Mouse (Mus musculus): ENCODE data around the gene Armc12.

Armc12 gene

DNA sequence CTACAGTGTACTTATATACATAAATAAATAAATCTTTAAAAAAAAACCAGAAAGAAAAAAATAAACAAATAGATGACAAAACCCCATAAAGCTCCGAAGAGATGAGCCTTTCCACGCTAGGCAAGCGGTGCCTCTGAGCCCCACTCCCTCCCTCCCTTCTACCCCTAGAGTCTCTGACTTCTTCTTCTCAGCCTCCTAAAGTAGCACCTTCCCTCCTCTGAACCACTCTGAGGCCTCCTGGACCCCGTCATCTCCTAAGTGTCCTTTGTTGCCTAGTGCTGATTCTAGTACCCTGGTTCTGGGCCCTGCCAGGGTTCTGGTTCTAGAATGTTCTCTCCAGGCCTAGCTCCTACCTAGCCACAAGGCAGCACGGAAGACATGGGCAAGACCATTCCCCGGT lies at the start of gene Armc12:
Armc12 (plus strand) TSS at position 301 of the 400 bp plus-strand sequence.
- DNase-seq (ENCODE audit: inconsistent ontology term), result no peak

DNA sequence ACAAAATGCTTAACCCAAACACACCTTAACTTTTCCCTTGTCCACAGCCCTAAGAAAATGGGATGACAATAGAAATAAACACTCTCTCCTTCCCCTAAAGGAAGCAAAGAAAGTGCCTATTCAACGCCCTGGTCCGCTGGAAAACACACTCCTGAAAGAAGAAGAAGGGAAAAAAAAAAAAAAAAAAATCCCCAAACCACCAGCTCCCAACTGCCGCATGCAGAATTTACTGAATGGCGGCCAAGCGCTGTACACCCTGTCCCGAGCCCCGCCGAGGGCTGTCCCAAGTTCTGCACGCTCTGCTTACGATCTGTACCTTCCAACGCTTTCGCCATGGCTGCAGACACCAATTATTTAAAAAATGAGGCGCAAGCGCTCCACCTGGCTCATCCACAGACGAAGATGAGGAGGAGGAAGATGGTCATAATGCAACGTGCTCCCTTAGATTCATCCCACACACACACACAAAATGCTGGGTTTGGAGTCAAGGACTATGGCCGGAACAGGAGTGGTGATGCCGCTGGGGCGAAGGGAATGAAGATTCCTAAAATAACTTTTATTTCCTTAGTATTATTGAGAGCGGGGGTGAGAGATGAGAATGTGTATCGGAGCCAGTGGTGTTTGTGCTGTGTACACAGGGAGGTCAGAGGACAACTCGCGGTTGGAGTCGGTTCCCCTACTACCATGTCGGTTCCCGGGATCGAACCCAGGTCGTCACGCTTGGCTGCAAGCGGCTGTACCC lies 45.7 kb upstream of the Armc12 start:
- peak; percentile 46 for DNase-seq (ENCODE audit: inconsistent ontology term)

DNA sequence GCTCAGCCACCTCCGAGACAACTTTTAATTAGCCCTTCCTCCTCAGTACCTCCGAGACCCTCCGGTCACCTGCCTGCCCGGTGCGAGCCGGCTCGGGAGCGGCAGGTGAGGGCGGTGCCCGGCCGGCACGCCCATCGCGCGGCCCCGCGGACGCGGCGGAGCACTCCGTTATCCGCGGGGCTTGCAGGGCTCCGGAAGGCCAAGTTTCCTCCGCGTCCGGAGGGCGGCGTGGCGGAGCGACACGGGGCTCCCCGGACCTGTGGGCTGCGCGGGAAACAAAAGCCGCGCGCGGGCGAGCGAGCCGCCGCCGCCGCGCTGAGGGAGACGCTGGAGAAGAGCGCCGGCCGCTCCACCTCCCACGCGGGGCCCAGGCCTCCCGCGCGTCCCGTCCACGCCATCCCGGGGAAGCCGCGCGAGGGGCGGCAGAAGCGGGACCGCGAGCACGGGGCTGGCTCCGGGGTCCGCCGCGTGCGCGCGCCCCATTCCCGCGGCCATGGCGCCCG lies 45.1 kb upstream of the Armc12 start:
- DNase-seq (ENCODE audit: inconsistent ontology term), result peak; percentile 69

DNA sequence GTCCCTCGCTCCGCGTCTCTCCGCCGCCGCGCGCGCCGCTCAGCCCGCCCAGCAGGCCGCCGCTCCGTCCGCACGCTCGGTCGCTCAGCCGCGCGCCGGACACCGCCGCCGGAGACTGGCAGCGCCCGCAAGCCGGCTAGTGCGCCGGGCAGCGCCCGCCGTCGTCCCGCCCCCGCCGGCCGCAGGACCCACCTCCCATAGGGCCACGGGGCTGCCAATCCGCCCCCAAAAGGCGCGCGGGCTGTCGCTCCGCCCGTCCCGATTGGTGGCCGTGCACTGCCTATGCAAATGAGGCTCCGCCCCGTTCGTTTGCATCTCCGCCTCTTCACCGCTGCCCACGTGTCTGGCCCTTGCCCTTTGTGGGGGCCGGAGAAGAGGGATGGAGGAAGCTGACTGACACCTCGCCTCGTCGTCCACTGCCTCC lies 44.6 kb upstream of the Armc12 start:
- DNase-seq (ENCODE audit: inconsistent ontology term), result peak; percentile 98

DNA sequence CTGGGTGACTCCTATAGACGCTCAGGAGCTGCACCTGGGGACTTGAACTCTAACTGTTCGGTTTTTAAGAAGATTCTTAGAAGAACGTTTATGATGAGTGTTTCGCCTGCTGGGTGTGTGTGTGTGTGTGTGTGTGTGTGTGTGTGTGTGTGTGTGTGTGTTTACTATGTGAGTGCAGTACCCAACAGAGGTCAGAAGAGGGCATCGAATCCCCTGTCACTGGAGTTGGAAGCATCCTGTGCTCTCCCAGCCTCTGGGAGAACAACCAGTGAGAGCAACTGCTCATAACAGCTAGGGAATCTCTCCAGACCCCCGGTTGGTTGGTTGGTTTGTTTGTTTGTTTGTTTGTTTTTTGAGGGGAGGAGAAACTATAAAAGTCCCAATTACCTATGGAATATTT lies 43.9 kb upstream of the Armc12 start:
- no peak for DNase-seq (ENCODE audit: inconsistent ontology term)

DNA sequence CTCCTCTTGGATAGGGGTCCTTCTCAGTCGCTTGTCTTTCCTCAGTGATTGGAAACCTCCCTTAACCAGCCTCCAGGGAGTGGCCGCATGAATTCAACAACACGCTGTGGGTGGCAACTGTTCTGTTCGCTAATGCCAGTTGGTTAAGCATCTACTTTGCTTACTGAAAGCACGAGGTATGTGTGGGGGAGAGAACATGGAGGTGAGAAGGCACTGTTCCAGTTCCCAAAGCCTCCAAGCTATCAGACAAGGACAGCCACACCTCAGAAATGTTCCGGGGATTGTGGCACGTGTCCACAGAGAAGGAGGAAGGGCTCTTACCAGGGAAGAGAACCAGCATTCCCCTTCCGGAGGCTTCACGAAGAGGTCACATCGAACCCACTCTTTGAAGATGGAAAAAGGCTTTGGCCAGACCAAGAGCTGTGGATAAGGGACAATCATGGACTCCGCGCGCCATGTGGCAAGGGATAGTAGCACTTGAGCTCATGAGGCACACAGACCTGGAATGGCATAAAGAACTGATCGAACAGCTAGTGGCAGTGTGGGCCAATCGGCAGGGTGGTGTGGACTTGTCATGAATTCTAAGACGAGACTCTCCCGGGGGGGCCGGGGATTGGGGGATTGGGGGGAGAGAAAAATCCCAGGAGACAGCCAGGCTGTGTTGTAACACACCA lies 42.9 kb upstream of the Armc12 start:
- no peak for DNase-seq (ENCODE audit: inconsistent ontology term)

DNA sequence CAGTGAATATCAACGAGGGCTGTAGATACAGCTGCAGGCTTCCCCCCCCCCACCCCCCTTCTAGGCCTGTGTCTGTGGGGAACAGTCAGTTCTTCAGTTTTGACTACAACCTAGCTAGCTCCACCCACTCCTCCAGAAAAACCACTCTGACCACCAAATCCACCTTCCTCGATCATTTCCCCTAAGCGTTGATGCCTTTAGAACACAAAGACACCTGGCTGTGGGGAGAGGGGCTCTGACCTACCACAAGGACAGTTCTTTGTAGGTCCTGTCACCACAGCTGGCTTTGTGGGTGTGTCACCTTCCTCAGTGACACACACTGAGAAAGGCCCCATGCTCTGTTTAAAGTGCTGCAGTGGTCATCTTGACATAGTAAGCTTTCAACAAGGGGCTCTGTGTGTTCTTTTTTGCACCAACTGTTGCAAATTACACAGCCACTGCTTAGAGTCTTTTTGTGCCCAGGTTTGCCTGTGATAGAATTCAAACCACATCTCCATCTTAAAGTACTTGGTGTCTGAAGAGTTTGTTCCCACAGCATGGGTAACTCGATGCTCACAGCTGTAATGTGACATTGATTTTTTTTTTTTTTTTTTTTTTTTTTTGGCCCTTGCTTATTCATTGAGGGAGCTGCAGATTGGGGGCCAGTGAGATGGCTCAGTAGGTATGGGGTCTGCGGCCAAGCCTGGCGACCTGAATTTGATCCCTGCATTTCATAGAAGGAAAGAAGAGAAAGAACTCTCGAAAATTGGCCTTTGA lies 42.2 kb upstream of the Armc12 start:
- DNase-seq (ENCODE audit: inconsistent ontology term), result no peak

DNA sequence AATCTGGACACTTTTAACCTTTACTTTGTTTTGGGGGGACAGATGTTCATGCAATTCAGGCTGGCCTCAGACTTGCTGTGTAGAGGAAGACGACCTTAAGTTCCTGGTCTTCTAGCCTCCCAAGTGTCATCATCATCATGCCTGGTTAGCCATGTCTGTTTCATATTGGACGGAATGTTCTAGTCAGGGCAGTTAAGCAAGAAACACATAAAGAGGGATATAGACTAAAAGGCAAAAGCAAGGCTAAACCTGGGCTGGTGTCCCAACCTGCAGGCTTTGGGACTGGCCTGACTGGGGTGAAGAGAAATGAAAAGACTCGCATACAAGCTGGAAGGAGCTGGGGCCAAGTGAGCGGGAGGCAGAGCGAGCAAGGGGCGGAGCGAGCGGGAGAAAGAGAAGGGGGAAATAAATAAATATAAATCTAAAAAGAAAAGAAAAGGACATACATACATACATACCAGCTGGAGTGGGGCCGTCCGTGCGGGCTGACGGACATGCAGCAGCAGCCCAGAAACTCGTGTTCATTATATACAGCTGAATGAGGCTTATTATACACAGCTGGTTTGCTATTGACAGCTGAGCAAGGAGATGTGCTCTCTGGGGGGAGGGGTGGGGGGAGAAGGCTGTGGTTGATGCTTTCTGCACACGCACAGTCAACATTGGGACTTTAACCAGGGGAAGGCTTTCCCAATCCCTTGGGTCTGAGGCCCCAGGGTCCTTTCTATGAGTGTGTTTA lies 39.4 kb upstream of the Armc12 start:
- DNase-seq (ENCODE audit: inconsistent ontology term), result no peak

DNA sequence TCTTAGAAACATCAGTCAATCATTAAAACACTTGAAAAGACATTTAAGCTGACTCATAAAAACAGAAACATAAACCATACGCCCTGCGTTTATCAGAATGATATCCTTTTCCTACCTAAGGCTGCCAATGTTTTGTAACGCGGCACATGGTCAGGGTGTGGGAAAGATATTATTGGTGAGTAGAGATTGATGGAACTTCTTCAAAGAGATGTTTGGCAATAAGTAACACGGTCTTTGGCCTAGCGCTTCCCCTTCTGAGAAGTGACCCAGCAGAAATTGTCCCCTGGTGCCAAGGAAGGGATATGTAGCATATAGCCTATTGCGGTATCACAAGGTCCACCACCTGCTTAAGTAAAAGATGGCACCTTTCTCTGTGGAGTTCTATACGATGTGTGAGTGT lies 34.8 kb upstream of the Armc12 start:
- DNase-seq (ENCODE audit: inconsistent ontology term), result no peak

DNA sequence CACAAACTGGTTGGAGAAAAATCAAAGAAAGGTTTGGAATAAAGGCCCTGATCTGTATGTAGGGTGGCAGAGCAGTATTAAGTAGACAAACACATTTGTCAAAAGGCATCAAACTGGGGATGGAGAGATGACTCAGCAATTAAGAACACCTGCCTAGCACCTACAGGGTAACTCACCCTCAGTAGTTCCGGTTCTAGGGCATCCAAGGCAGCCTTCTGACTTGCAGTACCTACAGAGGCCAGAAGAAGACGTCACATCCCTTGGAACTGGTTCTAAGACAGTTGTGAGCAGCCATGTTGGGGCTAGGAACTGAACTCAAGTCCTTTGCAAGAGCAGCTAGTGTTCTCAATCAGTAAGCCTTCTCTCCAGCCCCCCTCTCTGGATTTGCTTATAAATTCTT lies 31.4 kb upstream of the Armc12 start:
- DNase-seq (ENCODE audit: inconsistent ontology term), result no peak

DNA sequence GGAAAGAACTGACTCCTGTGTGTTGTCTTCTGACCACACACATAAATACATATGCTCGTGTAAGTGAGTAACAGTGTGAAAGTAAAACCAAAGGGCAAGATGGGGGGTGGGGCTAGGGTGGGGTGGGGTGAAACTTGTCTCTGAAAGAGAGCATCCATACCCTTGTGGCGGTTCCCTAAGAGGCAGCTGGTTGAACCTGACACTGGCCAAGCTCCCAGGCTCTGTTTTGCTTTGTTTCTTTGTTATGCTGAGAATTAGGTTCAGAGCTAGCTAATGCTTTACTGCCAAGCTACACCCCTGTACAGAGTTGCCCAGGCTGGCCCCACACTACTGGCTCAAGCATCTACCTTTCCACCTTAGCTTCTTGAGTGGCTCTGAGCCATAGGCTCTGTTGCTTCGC lies 30.1 kb upstream of the Armc12 start:
- no peak for DNase-seq (ENCODE audit: inconsistent ontology term)

DNA sequence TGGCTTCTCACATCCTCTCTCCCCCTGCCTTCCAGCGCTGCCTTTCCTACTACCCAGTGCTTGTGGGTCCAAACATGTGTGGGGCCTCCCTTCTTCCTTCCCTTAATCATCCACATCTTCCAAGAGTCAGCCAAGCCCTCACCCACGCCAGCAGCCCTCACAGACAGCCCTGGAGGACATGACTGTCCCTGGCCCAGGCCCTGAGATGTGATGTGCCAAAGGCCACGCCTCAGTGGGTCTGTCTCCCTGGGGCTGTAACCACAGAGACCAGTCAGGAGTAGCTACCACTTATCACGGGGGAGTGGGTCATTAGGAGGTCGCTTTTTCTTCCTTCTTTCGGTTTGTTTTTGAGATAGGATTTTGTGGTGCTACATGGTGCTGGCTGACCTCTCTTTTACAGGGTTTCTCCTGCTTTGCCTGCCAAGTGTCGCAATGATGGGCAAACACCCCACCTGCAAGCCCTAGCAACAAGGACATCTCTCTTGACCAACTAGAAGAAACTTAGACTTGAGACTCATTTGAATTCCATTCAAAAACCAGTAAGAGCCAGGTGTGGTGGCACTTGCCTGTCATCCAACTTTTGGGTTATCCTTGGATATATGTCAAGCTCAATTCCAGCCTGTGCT lies 28.3 kb upstream of the Armc12 start:
- no peak for DNase-seq (ENCODE audit: inconsistent ontology term)

DNA sequence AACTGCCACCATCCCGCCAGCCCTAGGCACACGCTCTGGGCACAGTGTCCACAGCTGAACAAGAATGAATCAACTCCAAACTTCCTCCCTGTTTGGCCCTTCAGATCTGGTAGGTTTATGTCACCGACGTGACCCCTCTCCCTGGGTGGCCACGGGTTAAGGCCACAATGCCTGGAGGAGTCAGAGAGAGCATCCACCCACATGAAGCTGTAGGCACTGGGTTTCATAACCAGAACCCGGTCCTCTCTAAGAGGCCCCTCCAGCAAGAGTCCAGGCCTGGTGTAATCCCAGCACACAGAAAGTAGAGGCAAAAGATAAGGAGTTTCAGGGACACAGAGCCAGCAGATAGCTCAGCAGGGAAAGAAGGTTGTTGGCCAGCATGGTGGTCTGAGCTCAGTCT lies 26.4 kb upstream of the Armc12 start:
- no peak for DNase-seq (ENCODE audit: inconsistent ontology term)

DNA sequence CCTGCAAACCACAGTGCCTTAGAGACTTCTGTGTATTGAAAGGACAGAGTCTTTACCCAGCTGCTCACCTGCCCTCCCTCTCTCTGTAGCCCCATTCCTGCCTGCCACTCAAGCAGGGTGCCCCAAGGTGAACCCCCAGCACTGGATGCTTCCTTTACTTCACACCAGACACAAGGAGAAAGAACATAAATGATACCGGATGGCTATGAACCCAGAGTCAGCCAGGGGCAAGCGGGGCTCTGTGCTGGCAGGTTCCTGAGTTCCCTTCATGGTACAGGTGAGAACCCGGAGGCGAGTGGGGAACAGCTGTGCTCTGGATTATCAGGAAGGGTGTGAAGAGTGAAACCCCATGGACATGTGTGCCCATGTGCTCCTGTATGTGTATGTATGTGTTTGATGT lies 25.0 kb upstream of the Armc12 start:
- no peak for DNase-seq (ENCODE audit: inconsistent ontology term)

DNA sequence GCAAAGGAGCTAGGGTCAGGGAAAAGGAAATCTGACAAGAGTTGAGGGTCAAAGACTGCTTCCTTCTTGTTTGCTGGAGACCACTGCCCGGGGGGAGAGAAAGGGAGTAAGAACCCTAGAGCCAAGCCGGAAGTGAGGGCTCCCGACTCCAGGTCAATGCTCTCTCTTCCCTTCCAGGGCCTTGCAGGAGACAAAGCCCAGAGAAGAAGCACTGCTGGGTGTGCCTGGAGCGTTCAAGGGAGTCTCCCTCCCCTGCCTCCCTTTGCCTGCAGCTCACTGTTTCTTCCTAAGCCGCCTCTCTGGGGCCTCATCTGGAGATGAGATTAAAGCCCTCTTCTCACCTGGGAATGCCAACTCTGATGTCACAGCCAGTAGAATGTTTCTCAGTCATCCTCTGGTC lies 23.7 kb upstream of the Armc12 start:
- no peak for DNase-seq (ENCODE audit: inconsistent ontology term)

DNA sequence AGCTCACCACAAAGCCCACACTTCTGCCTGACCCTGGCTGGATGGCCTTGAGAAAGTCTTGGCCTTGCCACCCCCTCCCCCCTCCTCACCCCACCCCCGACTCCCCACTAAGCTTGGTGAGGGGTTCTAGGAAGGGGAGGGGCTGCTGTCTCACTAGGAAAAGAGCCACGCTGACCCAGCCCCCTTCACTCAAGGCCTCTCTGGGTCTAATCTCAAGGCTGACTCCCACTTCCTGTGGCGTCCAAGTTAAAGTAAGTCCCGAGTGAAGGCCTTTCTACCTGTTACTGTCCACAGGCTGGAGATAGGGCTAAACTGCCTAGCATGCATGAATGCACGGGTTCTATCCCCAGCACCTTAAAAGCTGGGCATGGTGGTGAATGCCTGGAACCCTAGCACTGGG lies 23.1 kb upstream of the Armc12 start:
- no peak for DNase-seq (ENCODE audit: inconsistent ontology term)

DNA sequence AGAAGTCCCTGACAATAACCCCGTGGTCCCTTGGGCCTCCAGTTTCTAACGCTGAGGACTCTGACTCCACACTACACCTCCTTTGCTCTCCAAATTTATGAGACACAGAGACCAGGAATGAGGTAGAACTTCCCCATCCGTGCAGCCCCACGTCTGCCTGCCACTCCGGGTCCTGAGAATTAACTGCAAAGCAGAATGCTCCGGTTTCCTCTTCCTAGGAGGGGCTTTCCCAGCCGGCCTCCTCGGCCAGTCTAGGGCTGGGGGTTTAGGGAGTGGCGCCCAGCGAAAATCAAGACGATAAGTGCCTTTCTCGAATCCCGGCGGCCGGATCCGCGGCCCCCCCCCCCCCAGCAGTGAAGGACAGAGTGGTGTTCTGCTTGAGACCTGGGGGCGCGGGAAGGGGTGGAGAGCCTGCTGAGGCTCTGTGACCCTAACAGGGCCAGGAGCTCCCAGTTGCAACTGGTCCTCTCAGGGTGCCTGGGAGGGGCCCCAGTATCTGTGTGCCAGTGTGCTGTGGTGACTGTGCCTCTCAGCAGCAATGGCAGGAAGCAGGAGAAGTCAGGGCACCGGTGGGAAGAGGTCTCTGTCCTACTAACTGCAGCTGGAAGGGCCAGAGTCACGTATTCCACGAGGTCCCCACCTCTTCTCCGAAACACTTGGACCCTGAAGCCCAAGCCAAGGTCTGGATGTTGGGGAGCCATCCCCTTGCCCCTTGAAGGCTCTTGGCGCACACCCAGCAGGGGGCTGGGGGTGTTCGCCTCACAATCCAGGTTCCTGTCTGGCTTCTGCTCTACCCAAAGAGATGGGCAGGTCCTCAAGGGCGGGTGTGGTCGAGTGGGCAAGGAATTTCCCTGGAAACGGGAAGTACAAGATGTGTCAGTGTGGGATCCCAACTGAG lies 19.9 kb upstream of the Armc12 start:
- DNase-seq (ENCODE audit: inconsistent ontology term), result no peak

DNA sequence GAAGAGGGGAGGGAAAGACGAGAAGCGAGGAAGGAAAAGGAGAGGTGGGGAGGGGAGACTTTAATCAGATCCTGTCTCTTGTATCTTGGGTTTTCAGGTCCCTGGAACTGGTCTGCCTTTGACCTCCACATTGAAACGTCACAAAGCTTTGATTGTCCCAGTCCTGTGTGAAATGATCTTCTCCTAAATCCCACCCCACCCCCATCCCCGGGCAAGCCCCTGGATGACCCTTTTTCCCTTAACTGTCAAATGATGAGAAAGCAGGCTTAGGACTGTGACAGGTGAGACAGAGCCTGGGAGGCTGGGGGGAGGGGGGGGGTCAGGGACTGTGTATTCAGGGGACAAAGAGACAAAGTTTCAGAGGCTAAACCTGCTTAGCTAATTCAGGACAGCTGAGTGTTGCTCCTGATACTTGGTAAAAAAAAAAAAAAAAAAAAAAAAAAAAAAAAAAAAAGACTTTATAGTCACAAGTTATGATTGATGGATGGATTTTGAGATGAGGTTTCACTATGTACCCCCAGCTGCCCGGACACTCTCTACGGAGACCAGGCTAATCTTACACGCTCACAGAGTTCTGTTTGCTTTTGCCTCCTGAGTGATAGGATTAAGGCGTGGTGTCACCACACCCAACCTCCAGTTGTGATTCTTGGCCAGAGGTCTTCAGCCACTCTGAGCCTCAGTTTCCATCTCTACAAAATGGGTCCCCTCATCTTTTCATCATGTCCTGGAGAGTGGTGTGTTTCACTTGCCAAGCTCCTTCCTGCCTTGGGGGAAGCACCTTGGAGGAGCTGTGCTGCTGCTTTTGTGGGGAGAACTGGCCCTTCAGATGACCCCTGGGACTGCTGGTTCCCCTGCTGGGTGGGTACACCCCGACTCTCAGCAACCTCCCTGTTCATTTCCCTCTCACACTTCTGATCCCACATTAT lies 18.7 kb upstream of the Armc12 start:
- DNase-seq (ENCODE audit: inconsistent ontology term), result no peak

DNA sequence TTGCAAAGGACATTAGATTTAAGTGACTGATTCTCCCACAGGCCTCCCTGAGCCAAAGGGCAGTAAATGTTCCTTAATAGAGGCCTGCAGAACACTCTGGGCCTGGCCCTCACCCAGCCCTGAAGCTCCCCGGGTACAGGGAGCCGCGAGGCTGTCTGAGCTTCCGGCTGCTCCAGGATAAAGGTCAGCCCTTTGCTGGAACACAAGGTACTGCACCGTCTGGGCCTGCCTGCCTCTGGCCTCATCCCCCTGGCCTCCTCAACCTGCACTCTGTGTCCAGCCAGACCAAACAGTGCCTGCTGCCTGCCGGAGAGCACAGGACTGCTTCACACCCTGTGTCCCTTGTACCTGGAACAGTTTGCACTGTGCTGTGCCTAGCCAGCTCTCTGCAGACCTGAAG lies 17.9 kb upstream of the Armc12 start:
- DNase-seq (ENCODE audit: inconsistent ontology term), result no peak

All from Muller cell, postnatal 12 days (primary cell).